Mouse (Mus musculus) kidney, postnatal 36 days (tissue): ENCODE results near the gene Bpifb4.

Experiments
- DNase-seq, 2 experiments: peaks; one replicate each; pipeline ENCODE4 v3.0.0; 2021 to 2022; ENCODE audit warnings: mixed read lengths in 2 of 2

Gene Bpifb4

GRCm38 (mm10) chr2:153937843-153938242, at the start of gene Bpifb4:
Bpifb4 (plus strand) TSS chr2:153938212.
- DNase-seq = no peak

DNA sequence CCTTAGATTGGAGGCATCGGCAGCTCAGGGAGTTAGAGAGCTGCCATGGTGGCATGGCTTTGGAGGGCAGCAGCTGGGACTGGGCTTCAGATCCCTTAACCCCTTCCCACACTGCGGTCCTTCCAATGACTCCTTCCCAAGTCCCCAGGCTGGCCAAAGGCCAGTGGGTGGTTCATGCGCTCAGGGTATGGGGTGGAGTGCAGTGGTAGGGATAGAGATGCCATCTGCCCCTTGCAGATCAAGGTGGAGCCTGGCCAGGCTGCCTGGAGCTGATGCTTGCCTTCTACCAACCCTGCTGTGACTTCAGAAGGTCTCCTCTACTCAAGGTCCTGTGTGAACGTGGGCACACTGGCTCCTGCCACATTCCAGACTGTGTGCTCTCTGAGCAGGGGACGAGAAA, 38.9 kb upstream of the Bpifb4 start:
- DNase-seq = no peak

DNA sequence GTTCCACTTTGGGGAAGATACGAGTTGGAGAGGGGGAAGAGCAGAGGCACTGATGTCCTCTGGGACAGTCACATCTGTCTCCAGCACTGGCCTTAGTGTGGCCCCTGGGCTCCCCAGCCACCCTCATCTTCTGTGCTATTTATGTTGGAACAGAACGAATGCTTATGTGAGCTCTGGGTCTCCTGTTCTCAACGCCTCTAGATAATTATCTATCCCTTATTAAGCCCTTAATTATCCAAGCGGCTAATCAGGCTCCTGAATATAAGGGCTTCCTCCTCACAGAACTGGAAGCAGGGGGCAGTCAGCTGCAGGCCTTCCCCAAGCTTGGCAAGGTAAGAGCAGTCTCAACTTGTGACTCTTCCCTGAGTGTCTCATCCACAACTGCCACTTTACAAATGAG, 37.9 kb upstream of the Bpifb4 start, which contains the start of gene Bpifb6:
Bpifb6 (plus strand) TSS at position 301 of the 400 bp plus-strand sequence.
- DNase-seq = no peak

DNA sequence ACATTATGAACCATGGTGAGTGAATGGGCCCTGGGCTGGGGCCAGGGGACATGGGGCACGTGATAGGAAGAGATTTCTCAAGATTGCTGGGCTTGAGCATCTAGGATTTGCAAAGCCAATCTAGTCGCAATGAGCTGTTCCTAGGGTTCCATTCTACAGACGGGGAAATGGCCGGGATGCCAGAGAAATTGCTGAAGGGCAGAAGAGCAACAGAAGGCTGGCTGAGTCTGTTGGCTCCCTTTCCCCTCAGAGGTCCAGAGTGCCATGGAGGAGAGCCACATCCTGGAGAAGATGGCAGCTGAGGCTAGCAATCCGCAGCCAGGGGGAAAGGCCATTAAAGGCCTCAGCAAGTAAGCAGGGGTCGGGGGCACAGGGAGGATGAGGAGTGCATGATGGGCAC, 35.3 kb upstream of the Bpifb4 start:
- no peak for DNase-seq

DNA sequence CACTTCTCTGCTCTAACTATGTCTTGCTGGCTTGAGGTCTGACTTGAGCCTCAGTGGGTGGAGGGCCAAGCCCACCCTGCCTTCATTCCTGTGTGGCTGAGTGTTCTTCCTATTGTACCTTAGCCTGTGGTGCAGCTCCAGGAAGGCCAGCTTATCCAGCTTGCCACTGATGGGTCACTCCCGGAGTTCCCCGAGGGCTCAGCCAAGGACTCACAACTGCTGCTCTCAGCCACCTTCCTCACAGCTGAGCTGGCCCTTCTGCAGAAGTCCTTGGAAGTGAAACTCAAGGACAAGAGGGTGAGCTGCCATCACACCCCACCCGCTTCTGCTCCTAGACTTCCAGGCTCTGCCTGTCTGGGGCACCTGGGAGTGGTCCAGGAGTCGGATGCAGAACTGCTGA, 31.4 kb upstream of the Bpifb4 start:
- DNase-seq = no peak

DNA sequence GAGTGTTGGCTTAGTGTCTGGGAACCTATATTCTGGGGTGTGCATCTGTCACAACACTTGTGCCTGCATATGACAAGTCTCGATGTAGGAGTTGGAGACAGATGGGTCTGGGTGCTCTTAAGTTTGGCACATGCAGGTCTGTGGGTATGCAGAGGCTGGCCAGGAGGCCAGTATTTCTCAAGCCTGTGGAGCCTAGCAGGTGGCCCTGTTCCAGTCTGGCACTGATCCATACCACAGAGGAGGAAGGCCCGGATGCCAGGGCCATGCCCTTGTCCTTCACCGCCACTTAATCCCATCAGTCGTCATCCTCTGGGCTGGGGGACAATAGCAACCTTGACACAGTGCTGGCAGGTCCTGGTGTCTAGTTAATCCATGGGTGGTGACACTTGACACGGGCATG, 23.9 kb upstream of the Bpifb4 start:
- peak in 1 of 2 experiments; percentile 10 for DNase-seq

- DNase-seq = no peak
These were observed 20.1 kb upstream of the Bpifb4 start, which contains the start of gene Bpifb3 for GRCm38 (mm10) chr2:153917930-153918329. Bpifb3 (plus strand) TSS chr2:153918230.

GRCm38 (mm10) chr2:153921246-153921645, 16.8 kb upstream of the Bpifb4 start:
- no peak for DNase-seq

GRCm38 (mm10) chr2:153929871-153930413, 8.1 kb upstream of the Bpifb4 start:
- DNase-seq = peak; percentile 2 to 75

- DNase-seq = no peak
These were observed 6.9 kb upstream of the Bpifb4 start for GRCm38 (mm10) chr2:153931125-153931524.

- DNase-seq = no peak
These were observed 4.7 kb upstream of the Bpifb4 start for GRCm38 (mm10) chr2:153933311-153933710.

DNA sequence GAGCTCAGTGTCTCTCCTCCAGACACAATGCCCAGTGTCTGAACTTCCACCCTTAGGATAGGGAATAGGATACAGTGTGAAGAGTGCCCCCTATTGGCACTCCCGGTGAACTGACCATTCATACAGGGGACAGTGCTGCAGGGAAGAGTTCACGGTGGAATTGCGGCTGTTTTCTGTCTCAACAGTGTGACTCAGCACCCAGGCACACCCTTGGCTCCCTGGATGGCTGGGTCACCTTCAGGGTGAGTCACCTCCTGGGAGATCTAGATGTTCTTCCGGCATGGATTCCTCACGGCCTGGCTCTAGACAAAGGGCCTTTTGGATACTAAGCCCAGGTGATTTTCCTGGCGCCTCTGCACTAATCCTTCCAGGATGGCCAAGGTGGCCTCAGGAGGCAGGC, 2.7 kb upstream of the Bpifb4 start:
- DNase-seq = no peak

- DNase-seq = peak; percentile 8 to 71
These were observed 5.5 kb downstream of the Bpifb4 start for GRCm38 (mm10) chr2:153943537-153943936.

DNA sequence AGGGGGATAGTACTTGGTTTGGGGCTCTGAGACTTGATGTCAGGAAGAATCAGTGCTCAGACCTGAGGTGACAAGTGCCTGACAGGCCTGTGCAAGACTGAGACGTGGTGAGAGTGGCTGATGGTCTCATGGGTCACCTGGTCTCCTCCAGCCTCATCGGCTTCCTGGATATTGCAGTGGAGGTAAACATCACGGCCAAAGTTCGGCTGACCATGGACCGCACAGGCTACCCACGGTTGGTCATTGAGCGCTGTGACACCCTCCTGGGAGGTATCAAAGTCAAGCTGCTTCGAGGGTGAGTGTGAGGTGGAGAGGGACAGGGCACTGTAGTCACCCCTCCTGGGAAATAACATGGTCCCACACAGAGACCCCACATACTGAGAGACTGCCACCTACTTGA, 6.6 kb downstream of the Bpifb4 start:
- DNase-seq = no peak

- peak; percentile 31 to 79 for DNase-seq
These were observed 14.9 kb downstream of the Bpifb4 start for GRCm38 (mm10) chr2:153952897-153953296.

GRCm38 (mm10) chr2:153953836-153954235, 15.8 kb downstream of the Bpifb4 start:
- peak; percentile 1 to 59 for DNase-seq

DNA sequence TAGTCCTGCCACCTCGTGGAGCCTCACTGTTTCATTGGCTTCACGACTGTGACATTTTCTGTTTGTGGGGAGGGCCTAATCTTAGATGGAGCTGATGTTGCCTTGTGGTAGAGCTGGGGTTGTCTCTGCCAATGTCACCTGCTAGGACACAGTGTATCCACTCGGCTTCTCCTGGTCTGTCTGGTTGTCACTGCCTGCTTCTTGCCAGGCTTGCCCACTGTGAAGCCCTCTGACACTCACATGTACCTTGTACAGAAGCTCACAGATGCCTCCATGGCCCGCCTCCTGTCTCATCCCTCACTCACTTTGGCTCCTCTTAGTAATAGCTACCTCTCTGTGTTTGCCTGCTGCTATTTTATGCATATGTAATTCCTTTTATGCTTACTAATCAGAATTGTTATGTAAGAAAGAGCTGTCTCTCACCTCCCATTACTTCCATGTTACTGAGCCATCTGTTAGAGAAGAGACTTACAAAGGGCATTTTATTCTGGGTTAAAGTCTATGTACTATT, 24.9 kb downstream of the Bpifb4 start:
- no peak for DNase-seq

DNA sequence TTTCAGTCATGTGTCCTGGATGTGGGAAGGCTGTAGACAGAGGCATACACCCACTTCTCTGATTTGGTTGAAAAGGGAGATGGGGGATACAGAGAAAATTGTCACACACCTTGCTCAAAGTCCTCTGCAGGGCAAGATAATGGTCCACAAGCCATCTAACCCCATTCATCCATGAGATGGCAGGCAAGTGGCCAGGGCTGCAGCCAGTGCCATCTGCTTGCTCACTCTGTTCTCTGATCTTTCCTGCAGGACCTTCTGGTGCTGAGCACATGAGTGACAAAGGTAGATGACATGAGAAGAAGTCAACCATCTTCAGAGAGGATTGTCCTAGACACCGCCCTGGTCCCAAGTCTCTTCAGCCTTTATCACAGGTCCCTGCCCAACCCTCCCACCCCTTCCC, 25.3 kb downstream of the Bpifb4 start:
- no peak for DNase-seq

- DNase-seq = no peak
These were observed 32.2 kb downstream of the Bpifb4 start for GRCm38 (mm10) chr2:153970221-153970620.

DNA sequence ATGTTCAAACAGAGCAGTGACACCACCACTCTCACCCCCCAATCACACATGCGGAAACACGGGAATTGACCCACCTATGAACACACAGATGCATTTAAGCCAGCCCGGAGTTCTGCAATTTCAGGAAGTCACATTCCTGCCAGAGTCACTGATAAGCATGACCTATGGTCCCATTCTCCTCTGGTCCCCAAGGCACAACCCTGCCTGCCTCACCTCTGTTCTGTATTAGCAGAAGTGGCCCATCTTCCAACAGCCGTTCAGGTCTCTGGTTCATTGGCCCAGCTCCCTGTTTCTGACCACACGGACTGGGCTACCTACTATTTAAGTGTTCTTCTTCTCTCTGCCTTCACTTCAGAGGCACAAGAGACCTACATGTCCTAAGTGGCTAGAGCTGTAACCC, 36.6 kb downstream of the Bpifb4 start, which contains the start of gene Bpifa6:
Bpifa6 (plus strand) TSS at position 364 of the 400 bp plus-strand sequence.
- no peak for DNase-seq

GRCm38 (mm10) chr2:153995770-153996169, 57.8 kb downstream of the Bpifb4 start:
- peak; percentile 76 to 93 for DNase-seq

GRCm38 (mm10) chr2:154000501-154000900, 62.5 kb downstream of the Bpifb4 start:
- no peak for DNase-seq

DNA sequence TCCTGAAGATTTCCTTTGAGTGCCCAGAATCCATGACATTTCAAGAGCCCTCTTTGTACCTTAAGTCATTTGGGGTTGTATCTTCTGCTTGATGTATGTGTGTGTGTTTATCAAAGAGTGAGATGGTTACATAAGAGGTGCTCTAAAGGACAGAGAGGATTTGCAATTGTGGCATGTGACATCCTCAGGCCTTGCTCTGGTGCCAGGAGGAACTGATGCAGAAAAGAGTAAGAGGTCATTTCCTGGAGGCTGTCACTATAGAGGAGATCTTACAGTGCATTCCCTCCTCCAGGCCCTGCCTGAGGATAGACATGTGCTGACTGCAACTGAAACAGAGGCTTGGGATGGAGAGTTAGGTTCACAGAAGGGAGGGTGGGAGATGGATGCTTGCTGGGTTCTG, 63.0 kb downstream of the Bpifb4 start:
- DNase-seq = peak in 1 of 2 experiments; percentile 11

GRCm38 (mm10) chr2:154004456-154004855, 66.4 kb downstream of the Bpifb4 start:
- no peak for DNase-seq

DNA sequence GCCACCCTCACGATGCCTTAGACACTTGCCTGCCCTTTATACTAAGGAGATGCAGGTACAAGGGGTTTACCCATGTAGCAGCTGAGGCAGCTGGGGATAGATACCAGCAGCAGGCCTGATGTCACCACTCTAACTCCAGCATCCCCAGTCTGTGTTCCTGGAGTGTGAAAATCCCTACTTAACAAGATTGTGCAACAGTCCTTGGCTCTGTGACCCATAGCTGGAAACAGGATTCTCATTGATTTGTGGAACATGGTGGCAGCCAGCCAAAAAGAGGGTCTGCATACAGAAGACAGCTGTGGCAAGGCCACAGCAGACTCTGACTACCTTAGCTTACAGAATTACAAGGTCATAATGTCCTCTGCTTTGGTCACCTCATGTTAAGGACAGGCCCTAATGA, 67.1 kb downstream of the Bpifb4 start:
- DNase-seq = no peak
